Comparison of ENCODE assay signal across 38 mouse cellular contexts in genomic region chr1:79470856-79471255, GRCm38 (mm10). TPM values are rescaled to one million over a fixed set of nuclear protein-coding genes. Genes with fewer than 3 reads are reported as not detected.
"Had no signal": no experiment of that assay in that cellular context is flagged by ENCODE, and none has a peak within 500 bp of the region (broad histone marks: within the 10 kb centered on the region; RNA-seq: fewer than 3 reads in every experiment).

No protein-coding gene starts in this region.

- H3K9me3 ChIP-seq: heart, embryonic 10.5 days; heart, embryonic 12.5 days; heart, embryonic 13.5 days; heart, embryonic 15.5 days; hindbrain, embryonic 12.5 days; hindbrain, embryonic 15.5 days; intestine, embryonic 15.5 days; kidney, embryonic 15.5 days had no signal

- H3K9ac ChIP-seq: heart, embryonic 12.5 days; heart, embryonic 13.5 days; heart, embryonic 15.5 days; hindbrain, embryonic 12.5 days; hindbrain, embryonic 13.5 days; hindbrain, embryonic 14.5 days; hindbrain, embryonic 15.5 days; intestine, embryonic 15.5 days; kidney, embryonic 15.5 days had no signal

- H3K36me3 ChIP-seq: heart, embryonic 10.5 days; heart, embryonic 12.5 days; heart, embryonic 13.5 days; heart, embryonic 15.5 days; hindbrain, embryonic 10.5 days; hindbrain, embryonic 12.5 days; hindbrain, embryonic 13.5 days; hindbrain, embryonic 15.5 days; intestine, embryonic 15.5 days; kidney, embryonic 15.5 days had no signal

- H3K4me1 ChIP-seq: heart, embryonic 12.5 days; heart, embryonic 13.5 days; heart, embryonic 15.5 days; hindbrain, embryonic 12.5 days; hindbrain, embryonic 13.5 days; hindbrain, embryonic 15.5 days; intestine, embryonic 15.5 days; kidney, embryonic 15.5 days had no signal

- ATAC-seq: hindbrain, embryonic 16.5 days; hindbrain, postnatal 0 days; inflammation-experienced regulatory T-cells, adult 6 months; intestine, embryonic 15.5 days; intestine, embryonic 16.5 days; intestine, postnatal 0 days had no signal

- H3K27ac ChIP-seq: heart, embryonic 10.5 days; heart, embryonic 13.5 days; heart, embryonic 15.5 days; hindbrain, embryonic 10.5 days; hindbrain, embryonic 12.5 days; hindbrain, embryonic 13.5 days; hindbrain, embryonic 14.5 days; hindbrain, embryonic 15.5 days; hindbrain, postnatal 0 days; intestine, embryonic 15.5 days; kidney, embryonic 15.5 days; kidney, postnatal 0 days; layer of hippocampus, adult 2 months; left cerebral cortex, adult 2 months had no signal

- H3K4me3 ChIP-seq: heart, embryonic 10.5 days; heart, embryonic 12.5 days; heart, embryonic 13.5 days; heart, embryonic 15.5 days; hindbrain, embryonic 10.5 days; hindbrain, embryonic 12.5 days; hindbrain, embryonic 13.5 days; hindbrain, embryonic 15.5 days; intestine, embryonic 15.5 days; kidney, embryonic 15.5 days; layer of hippocampus, adult 2 months; left cerebral cortex, adult 2 months had no signal

- H3K4me2 ChIP-seq: heart, embryonic 11.5 days; heart, embryonic 12.5 days; heart, embryonic 13.5 days; heart, embryonic 15.5 days; hindbrain, embryonic 12.5 days; hindbrain, embryonic 13.5 days; hindbrain, embryonic 14.5 days; hindbrain, embryonic 15.5 days; intestine, embryonic 15.5 days; kidney, embryonic 15.5 days had no signal

- DNase-seq: heart, postnatal 10 days; heart, postnatal 14 days; heart, postnatal 36 days; heart, postnatal 4 days; kidney, adult 11 months; kidney, adult 18-20 months; kidney, adult 2 months; kidney, adult 8-10 months; kidney, adult 9 months; kidney, postnatal 10 days; kidney, postnatal 14 days; kidney, postnatal 25 days; kidney, postnatal 36 days; kidney, postnatal 4 days; layer of hippocampus, adult 9-11 months; layer of hippocampus, postnatal 36 days had no signal

- H3K27me3 ChIP-seq: heart, embryonic 12.5 days; heart, embryonic 13.5 days; heart, embryonic 15.5 days; hindbrain, embryonic 12.5 days; hindbrain, embryonic 13.5 days; hindbrain, embryonic 15.5 days; intestine, embryonic 15.5 days; kidney, embryonic 15.5 days had no signal

RNA-seq across cellular contexts. Expression of gene Scg2, which starts 30.9 kb away (rescaled TPM):
- total RNA-seq: heart, postnatal 10 days; heart, postnatal 14 days; heart, postnatal 25 days; heart, postnatal 36 days; hematopoietic stem cell, adult 5-6 weeks had no signal
- polyA plus RNA-seq: inflammation-experienced regulatory T-cells, adult 6 months had no signal
